Mouse (Mus musculus) ES-E14 (cell line): Measurements from ENCODE around the gene Os9.

ENCODE experiments used
- CHD2 ChIP-seq: IDR thresholded peaks from 2 replicates; pipeline ENCODE4 v1.6.1; 2014; ENCODE audit warnings: mild to moderate bottlenecking, low read depth, low read length, inconsistent platforms
- HCFC1 ChIP-seq: IDR thresholded peaks from 2 replicates; pipeline ENCODE4 v1.6.1; 2012; ENCODE audit warnings: low read length, inconsistent platforms, borderline replicate concordance; ENCODE audit not compliant: insufficient read depth
- ZC3H11A ChIP-seq: IDR thresholded peaks from 2 replicates; pipeline ENCODE4 v1.6.1; 2012; ENCODE audit warnings: low read depth, mild to moderate bottlenecking, inconsistent platforms, low read length, borderline replicate concordance
- ZNF384 ChIP-seq: IDR thresholded peaks from 2 replicates; pipeline ENCODE4 v1.6.1; 2012; ENCODE audit warnings: low read depth, low read length, inconsistent platforms

GRCm38 (mm10) chr10:127073981-127074380, 47.0 kb downstream of the Os9 start:
- TF ChIP-seq ZC3H11A (no peak), HCFC1 (no peak), CHD2 (no peak), ZNF384 (no peak)
